Mouse (Mus musculus) right cerebral cortex, postnatal 25 days (tissue): ENCODE measurements at regions not wholly inside any gene's neighbourhood (a gene's known extent, or its start where the extent isn't known, plus 50 kb on each side); places are given as distances from the start of the nearest gene placed in this dataset.
"Not testable (repeated sequence)": the region's sequence is repeated elsewhere in the genome, so short reads cannot be mapped to it uniquely, and the experiment has no call there.

Experiments
- DNase-seq: peaks from one replicate; pipeline ENCODE4 v3.0.0; 2022

DNA sequence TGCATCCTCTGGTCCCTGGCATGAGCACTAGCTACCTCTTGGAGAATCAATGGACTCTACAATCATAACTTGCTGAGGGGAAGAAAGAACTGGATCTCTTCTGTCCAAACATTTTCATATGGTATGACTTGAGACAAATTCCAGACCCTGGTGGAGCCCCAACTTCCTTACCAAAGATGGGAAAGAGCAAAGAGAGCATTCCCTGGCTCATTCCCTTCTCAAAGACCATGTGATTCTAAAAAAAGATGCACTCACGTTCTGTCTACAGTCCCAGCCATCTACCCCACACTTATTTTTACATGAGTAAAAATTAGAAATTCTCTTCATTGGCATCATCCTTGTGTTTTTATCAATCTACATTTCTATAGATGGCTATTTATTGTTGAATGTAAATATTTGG lies 304.3 kb upstream of the Intu start:
- no peak for DNase-seq

DNA sequence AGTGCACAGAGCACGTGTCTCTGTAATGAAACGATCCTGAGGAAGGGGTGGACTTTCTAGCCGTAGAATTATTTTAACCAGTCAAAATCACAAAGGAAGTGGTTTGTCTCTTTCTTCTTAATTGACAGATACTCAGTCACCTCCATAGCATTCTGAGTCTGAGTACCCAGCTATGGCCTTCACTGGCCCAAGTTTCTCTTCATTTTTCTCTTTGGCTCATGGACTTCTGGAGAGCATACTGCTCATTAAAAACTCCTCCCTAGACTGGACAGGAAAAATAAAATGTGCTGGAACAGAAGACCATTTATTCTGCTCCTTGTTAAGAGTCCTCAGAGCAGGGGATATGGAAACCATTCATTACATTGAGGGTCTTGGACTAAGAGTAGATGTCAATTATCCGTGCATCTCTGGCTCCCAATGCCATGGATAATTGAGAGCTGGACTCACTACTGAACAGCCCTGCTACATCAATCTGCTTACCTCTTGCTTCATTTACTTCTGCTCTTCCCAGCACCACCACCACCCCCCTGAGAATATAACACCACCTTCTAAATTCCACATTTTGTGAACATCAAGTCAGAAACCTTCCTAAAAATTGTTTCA lies 287.5 kb upstream of the Intu start:
- no peak for DNase-seq

DNA sequence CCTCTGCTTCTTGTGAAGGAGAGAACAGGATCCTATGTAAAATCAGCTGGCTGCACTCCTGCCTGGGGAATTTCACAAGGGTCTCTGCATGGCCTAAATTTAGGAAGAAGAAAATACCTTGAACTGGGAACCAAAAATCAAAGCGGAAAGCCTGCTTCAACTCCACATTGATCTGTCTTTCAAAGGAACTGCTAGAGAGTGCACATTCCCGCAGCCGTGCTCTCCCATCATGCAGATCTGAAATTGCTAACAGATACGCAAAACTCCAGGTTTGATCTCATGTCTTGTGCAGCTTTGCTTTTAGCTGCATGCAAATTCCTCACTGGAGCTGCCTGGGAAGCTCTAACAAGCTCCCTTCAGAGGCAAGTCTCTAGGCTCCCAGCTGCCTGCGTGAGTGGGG lies 276.7 kb upstream of the Intu start:
- no peak for DNase-seq

DNA sequence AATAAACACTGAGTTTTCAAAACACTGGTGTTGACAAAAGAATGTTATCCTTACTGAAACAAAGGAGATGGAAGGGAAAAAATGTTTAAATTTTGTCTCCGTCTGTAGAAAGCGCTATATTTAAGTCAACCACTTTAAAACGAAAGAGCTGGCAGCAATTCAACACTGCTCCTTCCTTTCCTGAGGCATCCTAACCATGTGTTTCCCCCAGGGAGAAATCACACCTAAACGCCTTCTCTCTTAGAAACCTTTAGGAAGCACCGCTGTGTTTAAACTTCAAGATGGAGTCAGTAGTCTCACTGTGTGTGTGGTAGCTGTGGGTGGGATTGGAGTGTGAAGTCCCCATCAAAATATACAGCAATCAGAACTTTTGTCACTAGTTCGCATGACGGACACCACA lies 268.6 kb upstream of the Intu start:
- DNase-seq, result peak; percentile 8

DNA sequence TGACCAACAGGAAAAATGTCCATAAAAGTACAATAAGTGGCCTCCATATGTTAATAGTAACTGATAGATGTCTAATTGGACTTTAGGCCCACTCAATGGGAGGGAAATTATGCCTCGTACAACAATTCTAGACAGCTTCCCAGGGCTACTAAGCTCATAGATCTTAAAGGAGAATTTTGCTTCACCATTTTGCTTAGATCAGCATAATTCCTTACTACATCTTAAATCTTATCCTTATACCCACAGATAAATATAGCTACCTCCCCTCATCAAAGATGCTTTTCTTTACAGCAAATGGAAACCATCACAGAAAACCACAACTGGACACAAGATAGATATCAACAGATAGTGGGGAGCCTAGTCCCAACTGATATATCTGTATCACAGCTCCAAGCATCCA lies 263.6 kb upstream of the Intu start:
- DNase-seq, result no peak

DNA sequence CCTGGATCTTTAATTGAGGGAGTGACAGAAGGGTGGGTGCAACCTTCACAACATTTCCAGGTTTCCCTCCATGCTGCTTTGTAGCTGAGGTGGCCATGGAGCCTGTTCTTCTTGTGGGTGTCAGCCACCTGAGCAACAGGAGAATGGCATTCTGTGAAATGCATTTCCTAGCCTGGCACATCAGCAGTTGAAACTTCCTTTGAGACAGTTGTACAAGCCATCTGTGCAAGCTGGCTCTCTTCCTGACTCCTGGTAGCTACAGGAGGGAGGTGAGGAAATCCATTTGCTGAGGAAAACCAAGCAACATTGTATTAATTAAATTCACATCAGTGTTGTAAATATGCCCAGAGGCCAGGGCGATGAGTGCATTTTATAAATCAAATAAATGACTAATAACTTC lies 248.2 kb upstream of the Intu start:
- peak; percentile 69 for DNase-seq

DNA sequence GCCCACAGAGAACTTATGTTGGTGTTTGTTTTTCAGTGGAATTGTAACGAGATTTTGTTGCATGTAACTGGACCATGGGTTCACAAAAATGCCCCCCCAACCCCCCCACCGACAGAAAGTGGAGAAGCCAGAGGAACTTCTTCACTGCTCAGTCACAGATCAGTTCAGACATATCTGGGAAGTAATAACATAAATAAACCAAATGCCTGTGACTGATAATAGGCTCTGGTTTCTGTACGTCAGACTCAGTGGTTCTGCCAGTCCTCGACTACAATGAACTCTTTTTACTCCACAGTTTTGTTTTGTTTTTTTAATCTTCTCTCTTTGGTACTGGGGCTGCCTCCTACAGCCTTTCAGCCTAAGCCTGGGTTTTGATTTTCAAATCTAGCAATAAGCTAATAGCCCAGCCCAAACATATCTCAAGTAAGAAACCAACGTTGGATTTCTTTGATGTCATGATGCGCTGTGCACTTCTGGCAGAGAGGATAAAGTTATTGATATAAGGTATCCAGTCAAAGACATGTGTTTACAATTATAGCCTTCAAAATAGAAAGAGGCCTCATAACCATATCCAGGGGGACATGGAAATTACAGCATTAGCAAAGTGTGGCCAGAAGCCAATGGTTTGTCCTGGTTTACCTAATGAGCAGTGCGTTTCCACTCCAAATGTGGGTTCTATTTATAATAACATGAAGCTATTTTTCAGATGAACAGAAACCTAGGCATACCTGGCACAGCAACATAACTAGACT lies 244.0 kb upstream of the Intu start:
- DNase-seq, result no peak

DNA sequence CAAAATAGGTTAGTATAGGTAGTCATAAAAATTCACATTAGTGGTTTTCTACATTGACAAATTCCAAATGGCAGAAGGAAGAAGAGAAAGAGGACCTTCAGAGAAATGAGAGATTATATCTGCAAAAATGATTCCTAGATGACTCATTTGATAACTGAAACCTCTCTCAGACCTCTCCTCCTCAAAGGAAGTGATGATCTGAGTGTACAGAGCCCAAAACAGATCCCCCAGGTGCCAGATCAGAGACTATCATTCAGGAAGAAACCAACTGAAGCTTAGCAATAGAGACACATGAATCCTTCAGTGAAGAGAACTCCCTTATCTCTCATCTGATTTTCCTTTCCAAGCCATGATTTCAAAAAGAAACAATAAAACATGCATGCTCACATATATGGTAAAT lies 234.0 kb upstream of the Intu start:
- no peak for DNase-seq

DNA sequence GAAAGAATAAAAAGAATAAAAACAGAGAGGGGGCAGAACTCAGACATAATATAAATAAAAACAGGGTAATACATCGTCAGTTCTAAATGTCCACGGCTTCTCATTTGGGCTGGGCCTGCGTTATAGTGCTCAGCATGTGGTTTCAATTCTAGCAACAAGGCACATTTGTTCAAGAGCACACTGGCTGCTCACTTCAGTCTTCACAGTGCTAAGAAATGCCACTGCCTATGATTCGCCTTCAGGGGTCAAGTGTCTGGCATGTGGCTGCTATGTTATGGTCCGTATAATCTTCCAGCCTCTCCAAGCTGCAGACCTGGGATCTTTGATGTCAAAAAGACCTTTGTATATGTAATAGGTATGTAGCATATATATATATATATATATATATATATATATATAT lies 210.8 kb upstream of the Intu start:
- no peak for DNase-seq

DNA sequence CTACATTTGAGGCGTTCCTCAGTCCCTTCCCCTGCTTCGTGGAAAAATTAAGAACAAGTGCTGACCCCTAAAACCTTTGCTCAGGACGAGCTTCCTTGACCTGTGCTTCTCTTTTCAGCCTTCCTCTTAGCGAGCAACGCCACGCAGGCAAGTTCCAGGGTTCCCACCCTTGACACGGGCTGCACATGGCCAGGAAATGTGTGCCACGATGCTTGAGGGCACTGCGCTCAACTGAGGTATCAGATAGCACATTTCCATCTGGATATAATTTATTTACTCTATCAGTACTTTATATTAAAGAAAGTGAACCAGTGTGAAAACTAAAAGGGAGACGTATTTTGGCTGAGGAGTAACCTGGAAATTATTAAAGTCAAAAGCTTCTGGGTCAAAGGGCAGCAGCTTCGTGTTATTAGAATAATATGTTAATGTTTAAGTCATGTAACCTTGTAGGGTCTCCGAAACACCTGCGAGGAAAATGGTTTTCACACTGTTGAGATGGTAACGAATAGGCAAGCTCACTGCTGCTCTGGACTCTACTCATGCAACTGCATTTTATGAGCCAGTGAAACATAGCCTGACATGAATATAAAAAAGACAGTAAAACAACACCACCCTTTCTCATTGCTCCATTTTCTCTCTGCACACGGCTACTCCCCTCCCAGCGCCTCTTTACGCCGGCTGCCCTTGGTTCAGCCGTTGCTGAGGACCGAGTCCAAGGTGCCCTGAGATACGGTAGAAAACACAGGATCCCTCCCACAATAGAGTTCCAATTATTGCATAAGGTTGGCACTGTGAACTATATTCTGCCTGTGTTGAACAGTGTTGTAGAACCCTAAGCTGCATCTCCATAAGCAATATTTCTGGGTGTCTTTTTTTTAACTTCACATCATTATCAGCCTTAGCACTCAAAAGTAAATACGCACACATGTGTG lies 204.9 kb upstream of the Intu start:
- no peak for DNase-seq

DNA sequence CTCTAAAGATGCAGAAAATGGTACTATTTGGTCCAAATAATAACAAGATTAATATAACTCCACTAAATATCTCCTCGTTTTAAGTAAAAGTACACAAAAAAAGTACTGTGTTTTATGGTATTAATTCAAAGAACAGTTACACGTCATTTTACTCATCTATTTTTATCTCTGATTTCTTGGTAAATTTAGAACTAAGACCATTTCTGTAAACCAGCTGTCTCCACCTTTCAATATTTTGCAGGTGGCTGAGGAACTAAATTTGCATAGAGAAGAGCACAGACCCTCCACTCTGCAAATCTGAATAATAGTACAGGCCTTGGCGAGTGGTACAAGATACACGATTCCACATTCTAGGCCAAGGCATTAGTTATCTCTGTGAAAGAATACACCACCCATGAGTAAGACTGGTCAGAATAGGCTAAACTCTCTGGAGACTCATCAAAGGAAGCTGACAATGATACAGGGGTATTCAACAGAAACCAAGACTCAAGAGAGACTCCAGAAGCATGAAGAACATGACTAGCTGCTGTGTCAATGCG lies 191.5 kb upstream of the Intu start:
- no peak for DNase-seq

DNA sequence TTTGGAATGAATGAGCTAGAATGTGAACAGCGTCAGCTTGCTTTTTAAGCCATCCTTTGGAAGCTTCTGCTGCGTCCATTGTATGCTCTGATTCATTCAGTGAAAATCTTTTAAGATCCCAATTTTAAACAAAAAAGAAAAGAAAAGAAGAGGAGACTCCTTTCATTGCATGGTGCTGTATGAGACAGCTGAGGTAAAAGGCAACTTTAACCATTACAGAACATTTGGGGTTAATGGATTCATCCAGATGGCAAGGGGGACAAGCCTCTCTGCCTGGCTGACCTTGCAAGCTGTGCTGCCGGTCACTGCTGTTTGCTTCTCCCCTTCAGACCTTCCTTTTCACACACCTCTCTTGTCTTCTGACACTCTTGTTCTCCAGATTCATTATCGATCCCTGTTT lies 176.0 kb upstream of the Intu start:
- DNase-seq, result no peak

DNA sequence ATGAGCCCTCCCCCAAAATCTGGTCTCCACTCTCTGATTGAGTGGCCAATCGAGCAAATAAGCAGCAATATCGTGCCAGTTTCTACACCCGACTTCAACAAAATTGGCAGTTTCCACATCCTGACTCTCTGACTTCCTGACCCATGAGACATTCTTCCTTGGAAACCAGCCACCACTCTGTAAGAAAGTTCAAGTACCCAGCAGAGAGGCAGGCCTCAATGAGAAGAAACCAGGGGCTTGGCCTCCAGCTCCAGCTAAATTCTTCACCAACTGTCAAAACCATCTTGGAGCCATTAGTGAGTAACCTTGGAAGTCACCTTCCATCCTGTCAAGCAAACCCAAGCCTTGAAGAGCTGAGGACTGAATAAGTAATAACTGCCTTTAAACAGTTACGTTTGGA lies 162.7 kb upstream of the Intu start:
- no peak for DNase-seq

DNA sequence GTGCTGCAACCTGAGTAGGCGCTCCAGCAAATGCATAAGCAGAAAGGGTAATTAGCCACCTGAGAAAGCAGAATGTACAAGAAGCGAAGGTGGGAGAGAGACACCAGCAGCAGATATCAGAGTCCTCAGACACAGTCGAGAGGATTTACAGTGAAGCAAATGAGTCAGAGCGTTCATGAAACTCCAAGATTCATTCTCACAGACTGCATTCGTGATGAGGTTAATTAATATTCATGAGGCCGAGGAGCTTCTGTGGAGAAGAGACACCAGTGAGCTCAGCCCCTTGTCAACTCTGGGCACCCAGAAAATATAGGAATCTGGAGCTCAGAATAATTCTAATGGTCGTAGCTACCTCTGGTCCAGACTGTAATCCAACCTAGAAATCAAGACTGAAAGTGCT lies 159.7 kb upstream of the Intu start:
- no peak for DNase-seq

DNA sequence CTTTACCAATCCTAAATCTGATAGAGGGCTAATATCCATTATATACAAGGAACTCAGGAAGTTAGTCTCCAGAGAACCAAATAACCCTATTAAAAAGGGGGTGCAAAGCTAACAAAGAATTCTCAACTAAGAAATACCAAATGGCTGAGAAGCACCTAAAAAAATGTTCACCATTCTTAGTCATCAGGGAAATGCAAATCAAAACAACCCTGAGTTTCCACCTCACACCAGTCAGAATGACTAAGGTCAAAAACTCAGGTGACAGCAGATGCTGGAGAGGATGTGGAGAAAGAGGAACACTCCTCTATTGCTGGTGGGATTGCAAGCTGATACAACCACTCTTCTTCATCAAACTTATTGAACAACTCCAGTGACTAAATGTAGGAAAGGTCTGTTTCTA lies 154.9 kb upstream of the Intu start:
- not testable (repeated sequence) for DNase-seq

DNA sequence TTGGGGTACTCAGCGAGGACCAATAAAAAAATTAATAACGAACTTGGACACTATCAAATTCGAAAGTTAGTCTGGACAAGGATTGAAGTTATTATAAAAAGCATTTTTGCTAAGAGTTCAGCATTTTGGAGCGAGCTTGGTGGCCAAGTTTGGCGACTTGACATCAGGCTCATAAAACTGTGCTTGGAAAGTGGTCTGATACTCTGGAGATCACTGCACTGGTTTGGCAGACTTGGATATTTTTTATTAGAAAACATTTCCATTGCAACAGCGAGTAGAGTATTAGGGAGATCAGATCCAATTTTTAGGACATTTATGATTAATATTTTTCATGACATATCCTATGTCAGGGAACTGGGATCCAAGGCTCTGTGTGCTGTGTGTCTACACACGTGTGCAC lies 153.7 kb upstream of the Intu start:
- no peak for DNase-seq

DNA sequence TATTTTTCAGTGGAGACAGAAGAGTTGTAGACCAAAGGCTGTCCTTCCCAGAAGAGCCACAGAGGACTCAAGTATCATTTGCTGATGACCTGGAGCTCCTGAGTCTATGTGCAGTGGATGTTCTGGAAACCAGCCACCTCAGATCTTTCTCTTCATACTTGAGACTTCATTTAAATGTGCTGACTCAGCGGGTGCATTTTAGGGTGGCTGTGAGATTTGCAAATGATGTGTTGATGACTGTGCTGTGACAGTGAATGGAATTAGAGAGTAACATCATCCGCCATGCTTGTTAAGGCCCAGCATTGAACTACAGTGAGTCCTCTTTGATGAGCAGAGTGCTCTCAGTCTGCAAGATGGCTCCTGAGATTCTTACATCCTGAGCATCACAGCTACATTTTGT lies 152.0 kb upstream of the Intu start:
- no peak for DNase-seq

DNA sequence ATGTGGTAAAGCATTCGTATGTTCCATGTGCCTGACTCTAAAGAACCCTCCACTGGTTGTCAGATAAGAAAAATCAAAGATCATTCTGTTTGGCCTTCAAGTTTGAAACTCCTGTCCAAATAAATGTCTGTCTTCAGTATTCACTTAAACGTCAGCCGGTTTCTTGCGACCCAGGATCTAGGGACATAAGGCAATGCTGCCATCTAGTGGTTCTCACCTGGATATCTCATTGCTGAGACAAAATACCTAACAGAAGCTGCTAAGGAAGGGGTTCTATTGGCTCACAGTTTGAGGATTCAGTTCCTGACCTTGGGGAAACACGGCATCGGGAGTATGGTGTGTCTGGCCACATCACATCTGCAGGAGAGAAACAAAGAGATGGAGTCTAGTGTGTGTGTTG lies 139.5 kb upstream of the Intu start:
- no peak for DNase-seq

DNA sequence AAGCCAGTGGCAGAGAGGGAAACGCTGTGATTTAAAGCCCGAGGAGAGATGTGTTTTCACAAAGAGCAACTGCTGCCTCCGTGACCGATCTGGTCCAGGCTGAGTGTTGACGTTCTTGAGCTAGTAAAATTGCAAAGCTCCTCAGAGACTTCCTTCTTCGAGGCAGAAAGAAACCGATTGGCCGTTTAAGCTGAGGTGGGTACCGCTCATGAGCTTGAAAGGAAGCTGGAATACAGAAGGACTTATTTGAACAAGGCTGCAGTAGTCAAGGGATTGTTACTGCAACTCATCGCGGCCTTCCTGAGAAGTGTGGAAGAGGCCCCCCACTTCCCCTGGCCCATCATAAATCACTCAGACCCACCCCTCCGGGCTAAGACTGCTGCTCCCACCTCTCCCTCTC lies 132.9 kb upstream of the Intu start:
- DNase-seq, result no peak

DNA sequence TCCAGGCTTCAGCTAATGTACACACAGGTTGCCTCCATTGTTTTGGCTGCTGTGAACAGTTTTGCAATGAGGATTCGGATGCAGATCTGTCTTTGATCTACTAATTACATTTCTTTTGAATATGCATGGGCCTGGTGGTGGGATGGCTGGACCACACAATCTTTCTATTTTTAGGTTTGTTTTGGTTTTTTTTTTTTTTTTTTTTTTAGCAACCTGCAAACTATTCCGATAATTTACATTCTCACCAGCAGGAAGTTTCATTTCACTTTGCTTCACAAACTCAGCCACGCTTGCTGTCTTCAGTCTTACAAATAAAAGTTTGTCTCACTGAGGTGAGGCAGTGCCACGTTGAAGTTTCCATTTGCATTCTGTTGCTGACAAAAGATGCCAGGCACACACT lies 127.7 kb upstream of the Intu start:
- DNase-seq, result no peak

DNA sequence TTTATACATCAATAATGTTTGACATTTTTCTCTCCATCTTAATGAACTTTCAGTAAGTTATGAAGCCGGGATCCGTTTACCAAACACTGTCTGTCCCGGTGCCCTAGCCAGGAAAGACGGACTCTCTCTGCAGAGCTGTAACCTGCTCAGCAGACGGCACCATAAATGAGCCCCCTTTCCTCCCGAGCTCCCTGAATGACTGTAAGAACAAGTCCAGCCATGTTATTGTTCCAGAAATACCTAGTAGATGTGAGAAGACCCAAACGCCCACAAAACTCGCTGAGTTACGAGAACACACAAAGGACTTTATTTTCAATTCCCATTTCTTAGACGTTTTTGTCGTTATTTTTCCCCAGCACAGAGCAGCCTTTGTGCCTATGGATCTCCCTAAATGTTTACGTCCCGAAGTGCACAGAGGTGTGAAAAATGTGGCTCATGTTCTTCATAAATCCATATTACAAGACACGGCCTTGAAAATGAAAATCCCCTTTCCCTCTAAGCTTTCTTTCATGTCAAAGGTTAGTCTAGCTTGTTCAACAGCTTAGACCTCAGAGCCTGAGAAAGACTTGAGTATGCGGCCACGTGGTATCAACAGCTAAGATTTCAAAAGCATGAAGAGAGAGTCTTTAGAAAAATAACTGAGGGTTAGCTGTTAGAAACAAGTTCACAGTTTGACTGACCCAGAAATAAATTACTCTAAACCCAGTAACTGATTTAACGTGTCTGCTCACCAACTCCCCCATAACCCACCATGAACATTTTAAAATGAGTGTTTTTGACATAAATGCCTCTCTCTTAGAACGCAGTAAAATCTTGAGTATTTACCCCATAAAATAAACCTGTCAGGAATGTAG lies 125.8 kb upstream of the Intu start:
- no peak for DNase-seq

DNA sequence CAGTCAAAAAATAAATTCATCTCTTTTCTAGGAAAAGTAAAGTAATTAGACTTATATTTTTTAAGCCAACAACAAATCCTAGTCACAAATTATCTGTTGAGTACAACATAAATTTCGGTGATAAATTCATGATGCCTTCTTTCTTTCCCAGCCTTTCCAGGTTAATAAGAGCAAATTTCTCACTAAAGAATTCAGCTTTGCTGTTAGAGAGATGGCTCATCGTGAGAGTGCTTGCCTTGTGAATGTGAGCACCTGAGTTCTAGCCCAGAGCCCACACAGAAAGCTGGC lies 125.2 kb upstream of the Intu start:
- no peak for DNase-seq

DNA sequence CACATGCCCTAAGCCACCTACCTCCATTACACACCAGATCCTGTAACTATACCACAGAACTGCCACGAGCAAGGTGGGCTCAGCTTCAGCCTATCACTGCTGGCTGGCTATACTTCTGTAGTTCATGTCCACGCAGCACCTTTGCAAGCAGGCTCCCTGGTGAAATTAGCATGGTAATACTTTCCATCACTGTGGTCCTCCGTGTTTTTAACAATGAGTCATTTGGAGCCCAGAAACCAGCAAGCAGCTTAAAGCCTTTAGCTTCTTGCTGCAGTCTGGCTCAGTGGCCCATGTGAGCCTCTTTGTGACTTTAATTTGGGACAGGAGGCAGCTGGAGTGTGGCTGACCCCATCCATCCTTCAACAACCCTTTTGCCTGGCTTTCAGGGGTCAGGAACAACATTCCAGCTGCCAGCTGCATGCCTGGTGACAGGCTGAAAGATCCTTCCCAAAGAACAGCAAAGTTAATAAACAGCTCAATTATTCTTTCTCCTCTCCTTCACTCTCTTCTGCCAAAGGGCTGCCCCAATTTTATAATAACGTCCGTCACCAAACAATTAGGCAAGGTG lies 122.1 kb upstream of the Intu start:
- no peak for DNase-seq
